Mouse (Mus musculus) urinary bladder, postnatal 25 days (tissue): Measurements from ENCODE around the gene Hsf5.
A peak's percentile ranks its signal among the peaks of the same experiment; 100 is the strongest.

Experiments
- DNase-seq: peaks from one replicate; pipeline ENCODE4 v3.0.0; 2022; ENCODE audit warnings: low spot score

The Hsf5 gene

GRCm38 (mm10) chr11:87590841-87591525 lies 26.0 kb upstream of the Hsf5 start:
- DNase-seq, result no peak

- DNase-seq, result peak; percentile 90
These were observed 25.2 kb upstream of the Hsf5 start, which contains the start of gene Mtmr4 for GRCm38 (mm10) chr11:87591526-87592353. Gene Mtmr4 (plus strand): TSS chr11:87592162.

- no peak for DNase-seq
These were observed 24.6 kb upstream of the Hsf5 start for GRCm38 (mm10) chr11:87592354-87592695.

GRCm38 (mm10) chr11:87592713-87593598 lies 24.0 kb upstream of the Hsf5 start:
- no peak for DNase-seq

GRCm38 (mm10) chr11:87595327-87595841 lies 21.6 kb upstream of the Hsf5 start:
- DNase-seq, result peak; percentile 74

- no peak for DNase-seq
These were observed 21.0 kb upstream of the Hsf5 start for GRCm38 (mm10) chr11:87595976-87596375.

- DNase-seq, result no peak
These were observed 20.5 kb upstream of the Hsf5 start for GRCm38 (mm10) chr11:87596492-87596891.

- no peak for DNase-seq
These were observed 19.9 kb upstream of the Hsf5 start for GRCm38 (mm10) chr11:87597061-87597460.

GRCm38 (mm10) chr11:87599395-87600089 lies 17.4 kb upstream of the Hsf5 start:
- no peak for DNase-seq

- no peak for DNase-seq
These were observed 16.6 kb upstream of the Hsf5 start for GRCm38 (mm10) chr11:87600322-87600853.

- no peak for DNase-seq
These were observed 14.7 kb upstream of the Hsf5 start for GRCm38 (mm10) chr11:87602234-87602633.

GRCm38 (mm10) chr11:87603571-87603970 lies 13.4 kb upstream of the Hsf5 start:
- no peak for DNase-seq

- DNase-seq, result no peak
These were observed 7.7 kb upstream of the Hsf5 start for GRCm38 (mm10) chr11:87609264-87609663.

- DNase-seq, result no peak
These were observed 5.4 kb upstream of the Hsf5 start for GRCm38 (mm10) chr11:87611547-87611946.

GRCm38 (mm10) chr11:87613972-87614371 lies 3.0 kb upstream of the Hsf5 start:
- no peak for DNase-seq

GRCm38 (mm10) chr11:87615551-87615950 lies 1.4 kb upstream of the Hsf5 start:
- no peak for DNase-seq

- DNase-seq, result no peak
These were observed 1.0 kb upstream of the Hsf5 start for GRCm38 (mm10) chr11:87615952-87616351.

GRCm38 (mm10) chr11:87617606-87618005 lies 642 bp downstream of the Hsf5 start:
- DNase-seq, result no peak

- DNase-seq, result no peak
These were observed 6.2 kb downstream of the Hsf5 start for GRCm38 (mm10) chr11:87623160-87623559.

GRCm38 (mm10) chr11:87629859-87630258 lies 12.9 kb downstream of the Hsf5 start:
- no peak for DNase-seq

- no peak for DNase-seq
These were observed 21.8 kb downstream of the Hsf5 start for GRCm38 (mm10) chr11:87638793-87639192.
